Mouse (Mus musculus) left cerebral cortex, postnatal 10 days (tissue): ENCODE data around the gene Lhfpl2. TPM values are rescaled to one million over a fixed set of nuclear protein-coding genes. Genes with fewer than 3 reads are reported as not detected.

Experiments
- DNase-seq, 2 experiments: peaks; one replicate each; pipeline ENCODE4 v3.0.0; 2021 to 2022; ENCODE audit warnings: low spot score in 2 of 2, mixed read lengths in 1 of 2; ENCODE audit errors: extremely low spot score in 1 of 2
- intact Hi-C: fragments of 180-260 bp; cut with DNase I; formaldehyde crosslinking; loops from one replicate; pipeline ENCODE4 v1.15.1; 2025
- total RNA-seq, 2 experiments: library from RNA; stranded (reverse); gene quantifications; 2 replicates each; pipeline ENCODE4 v1.2.3; 2021

Gene Lhfpl2
- total RNA-seq, 2 experiments from 2014 or later = 21.2 to 30.3 TPM

- no peak for DNase-seq
- intact Hi-C loops = no loop called here
Observed at GRCm38 (mm10) chr13:94239488-94239887, 181.9 kb downstream of the Lhfpl2 start.

GRCm38 (mm10) chr13:94240111-94240510, 182.5 kb downstream of the Lhfpl2 start:
- intact Hi-C loops = no loop called here

GRCm38 (mm10) chr13:94240873-94241272, 183.3 kb downstream of the Lhfpl2 start:
- no peak for DNase-seq
- intact Hi-C loops = no loop called here

More at GRCm38 (mm10) chr13:94240111-94240510, 182.5 kb downstream of the Lhfpl2 start:
- no peak for DNase-seq

GRCm38 (mm10) chr13:94241892-94242524, 184.4 kb downstream of the Lhfpl2 start:
- no peak for DNase-seq
- intact Hi-C loops = no loop called here

GRCm38 (mm10) chr13:94242897-94243296, 185.3 kb downstream of the Lhfpl2 start:
- no peak for DNase-seq
- intact Hi-C loops = no loop called here

Other genes starting within 250 kb of the Lhfpl2 start
- gene Scamp1, start 228.1 kb downstream of the Lhfpl2 start, total RNA-seq = 100 to 1,000 TPM; 172 to 173 TPM